Mouse (Mus musculus) left cerebral cortex, adult 2 months (tissue): ENCODE results near the gene Cenpm. TPM values are rescaled to one million over a fixed set of nuclear protein-coding genes. Genes with fewer than 3 reads are reported as not detected.

ENCODE experiments used
- DNase-seq, 2 experiments: peaks; one replicate each; pipeline ENCODE4 v3.0.0; 2021 to 2022; ENCODE audit warnings: low spot score in 2 of 2, mixed read lengths in 1 of 2; ENCODE audit errors: extremely low spot score in 1 of 2
- H3K27ac ChIP-seq: fragments of 200-600 bp; 2 replicates; pipeline ENCODE4 v1.8.1; 2022
- H3K4me3 ChIP-seq: fragments of 200-600 bp; 2 replicates; pipeline ENCODE4 v1.8.1; 2022
- CTCF ChIP-seq: fragments of 200-600 bp; IDR thresholded peaks from 2 replicates; pipeline ENCODE4 v1.8.1; 2022; ENCODE audit warnings: antibody characterized with exemption, mild to moderate bottlenecking, moderate library complexity
- intact Hi-C: fragments of 180-260 bp; cut with DNase I; formaldehyde crosslinking; loops from one replicate; pipeline ENCODE4 v1.15.1; 2025
- total RNA-seq, 2 experiments: library from RNA; stranded (reverse); gene quantifications; 2 replicates each; pipeline ENCODE4 v1.2.3; 2021

Gene Cenpm
- total RNA-seq, 2 experiments from 2014 or later: 3.1 to 4.8 TPM

- DNase-seq: peak; percentile 81 to 90
- TF ChIP-seq CTCF: peak; percentile 100
- intact Hi-C loops: loop anchor here (1.0 kb wide), 2 partner anchors 97 to 171 kb away; no protein-coding TSS in a partner anchor
Observed at GRCm38 (mm10) chr15:82236565-82236964, 8.0 kb downstream of the Cenpm start.

GRCm38 (mm10) chr15:82235661-82236060, 8.9 kb downstream of the Cenpm start:
- no peak for DNase-seq
- no peak for TF ChIP-seq CTCF
- Histone ChIP-seq H3K27ac (no peak overlapping the region), H3K4me3 (no peak overlapping the region)
- intact Hi-C loops: loop anchor here (1.0 kb wide), 2 partner anchors 96 to 170 kb away; no protein-coding TSS in a partner anchor

More at GRCm38 (mm10) chr15:82236565-82236964, 8.0 kb downstream of the Cenpm start:
- H3K4me3 ChIP-seq: no peak overlapping the region
- no peak overlapping the region for H3K27ac ChIP-seq

GRCm38 (mm10) chr15:82232651-82233050, 11.9 kb downstream of the Cenpm start:
- DNase-seq: no peak
- H3K27ac ChIP-seq: no peak overlapping the region
- TF ChIP-seq CTCF: no peak
- intact Hi-C loops: no loop called here
- no peak overlapping the region for H3K4me3 ChIP-seq

- no peak for DNase-seq
- intact Hi-C loops: no loop called here
- TF ChIP-seq CTCF: no peak; the same call in 1 of the 2 replicates
- H3K4me3 ChIP-seq: no peak overlapping the region
- no peak overlapping the region for H3K27ac ChIP-seq
Observed at GRCm38 (mm10) chr15:82231591-82232378, 12.8 kb downstream of the Cenpm start.

GRCm38 (mm10) chr15:82231100-82231499, 13.4 kb downstream of the Cenpm start:
- intact Hi-C loops: no loop called here
- TF ChIP-seq CTCF: no peak

GRCm38 (mm10) chr15:82230098-82230611, 14.4 kb downstream of the Cenpm start:
- TF ChIP-seq CTCF: no peak
- intact Hi-C loops: no loop called here
- H3K4me3 ChIP-seq: no peak overlapping the region
- DNase-seq: no peak
- H3K27ac ChIP-seq: no peak overlapping the region

More at GRCm38 (mm10) chr15:82231100-82231499, 13.4 kb downstream of the Cenpm start:
- H3K4me3 ChIP-seq: no peak overlapping the region
- H3K27ac ChIP-seq: no peak overlapping the region
- DNase-seq: no peak

GRCm38 (mm10) chr15:82229542-82230045, 15.0 kb downstream of the Cenpm start:
- H3K27ac ChIP-seq: no peak overlapping the region
- no peak for DNase-seq
- no peak overlapping the region for H3K4me3 ChIP-seq
- intact Hi-C loops: no loop called here
- no peak for TF ChIP-seq CTCF

GRCm38 (mm10) chr15:82225769-82226168, 18.8 kb downstream of the Cenpm start:
- intact Hi-C loops: no loop called here
- Histone ChIP-seq H3K4me3 (no peak overlapping the region), H3K27ac (no peak overlapping the region)
- no peak for TF ChIP-seq CTCF
- DNase-seq: no peak

GRCm38 (mm10) chr15:82224602-82225215, 19.8 kb downstream of the Cenpm start:
- H3K4me3 ChIP-seq: no peak overlapping the region
- H3K27ac ChIP-seq: no peak overlapping the region
- no peak for TF ChIP-seq CTCF
- intact Hi-C loops: no loop called here
- no peak for DNase-seq

GRCm38 (mm10) chr15:82223657-82224601, 20.6 kb downstream of the Cenpm start, which contains the start of gene Tnfrsf13c:
Tnfrsf13c (minus strand) TSS chr15:82224369.
- no peak for TF ChIP-seq CTCF
- intact Hi-C loops: no loop called here
- H3K4me3 ChIP-seq: peak within 1 kb of the TSS; percentile 32
- H3K27ac ChIP-seq: no peak within 1 kb of the TSS
- no peak for DNase-seq

- Histone ChIP-seq H3K27ac (no peak overlapping the region), H3K4me3 (no peak overlapping the region)
- TF ChIP-seq CTCF: no peak
- DNase-seq: no peak
- intact Hi-C loops: no loop called here
Observed at GRCm38 (mm10) chr15:82223251-82223650, 21.3 kb downstream of the Cenpm start.
